Mouse (Mus musculus): ENCODE measurements around the gene Pcdh10.

The Pcdh10 gene

GRCm38 (mm10) chr3:45378145-45378544, at the start of gene Pcdh10:
Pcdh10 (plus strand) TSS chr3:45378398.
- no peak for DNase-seq (ENCODE audit: low spot score)

GRCm38 (mm10) chr3:45355919-45356318, 22.3 kb upstream of the Pcdh10 start:
- no peak for DNase-seq (ENCODE audit: low spot score)

GRCm38 (mm10) chr3:45368952-45369351, 9.2 kb upstream of the Pcdh10 start:
- DNase-seq (ENCODE audit: low spot score) = no peak

GRCm38 (mm10) chr3:45375761-45376500, 2.3 kb upstream of the Pcdh10 start:
- DNase-seq (ENCODE audit: low spot score) = no peak

GRCm38 (mm10) chr3:45376501-45377390, 1.5 kb upstream of the Pcdh10 start:
- DNase-seq (ENCODE audit: low spot score) = no peak

- no peak for DNase-seq (ENCODE audit: low spot score)
Measured at GRCm38 (mm10) chr3:45377391-45377998, 703 bp upstream of the Pcdh10 start.

GRCm38 (mm10) chr3:45379541-45379971, 1.4 kb downstream of the Pcdh10 start:
- no peak for DNase-seq (ENCODE audit: low spot score)

- DNase-seq (ENCODE audit: low spot score) = no peak
Measured at GRCm38 (mm10) chr3:45379972-45380761, 2.0 kb downstream of the Pcdh10 start.

- DNase-seq (ENCODE audit: low spot score) = no peak
Measured at GRCm38 (mm10) chr3:45380811-45381761, 2.9 kb downstream of the Pcdh10 start.

GRCm38 (mm10) chr3:45382032-45382755, 4.0 kb downstream of the Pcdh10 start:
- DNase-seq (ENCODE audit: low spot score) = no peak

GRCm38 (mm10) chr3:45383831-45384230, 5.6 kb downstream of the Pcdh10 start:
- no peak for DNase-seq (ENCODE audit: low spot score)

- no peak for DNase-seq (ENCODE audit: low spot score)
Measured at GRCm38 (mm10) chr3:45385028-45385427, 6.8 kb downstream of the Pcdh10 start.

GRCm38 (mm10) chr3:45385451-45385850, 7.3 kb downstream of the Pcdh10 start:
- no peak for DNase-seq (ENCODE audit: low spot score)

- DNase-seq (ENCODE audit: low spot score) = no peak
Measured at GRCm38 (mm10) chr3:45386512-45386911, 8.3 kb downstream of the Pcdh10 start.

- no peak for DNase-seq (ENCODE audit: low spot score)
Measured at GRCm38 (mm10) chr3:45397101-45397500, 18.9 kb downstream of the Pcdh10 start.

GRCm38 (mm10) chr3:45403239-45403638, 25.0 kb downstream of the Pcdh10 start:
- no peak for DNase-seq (ENCODE audit: low spot score)

GRCm38 (mm10) chr3:45431691-45432090, 53.5 kb downstream of the Pcdh10 start:
- no peak for DNase-seq (ENCODE audit: low spot score)

GRCm38 (mm10) chr3:45432172-45432765, 54.1 kb downstream of the Pcdh10 start:
- no peak for DNase-seq (ENCODE audit: low spot score)
